Mouse (Mus musculus): ENCODE results near the gene Hcn2. TPM values are rescaled to one million over a fixed set of nuclear protein-coding genes. Genes with fewer than 3 reads are reported as not detected.

The Hcn2 gene
- polyA plus RNA-seq, 1 experiment from 2014 or later: 0.28 TPM

DNA sequence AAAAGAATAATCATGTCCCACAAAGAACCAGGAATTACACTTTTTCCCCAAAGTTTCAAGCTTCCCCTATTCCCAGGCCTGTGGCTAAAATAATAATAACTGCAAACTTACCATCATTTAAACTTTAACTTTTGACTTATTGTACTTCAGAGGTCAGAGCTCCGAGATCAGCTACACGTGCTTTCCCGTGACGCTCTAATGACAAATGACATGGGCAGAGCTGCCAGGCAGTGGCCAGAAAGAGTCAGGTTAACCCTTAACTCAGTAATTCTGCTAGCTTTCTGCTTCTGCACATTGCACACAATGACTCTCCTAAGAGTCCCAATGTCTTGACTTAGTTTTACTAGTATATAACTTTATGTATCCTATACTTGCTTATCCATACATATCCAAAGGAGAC is 52.9 kb downstream of the Hcn2 start:
- ATAC-seq (ENCODE audit: low FRiP score, low TSS enrichment): no peak
- H3K9me3 ChIP-seq (ENCODE audit: control insufficient read depth, low read length): no peaks in the 10 kb centered on the region
- no peaks in the 10 kb centered on the region for H3K27me3 ChIP-seq (ENCODE audit: control insufficient read depth, insufficient read depth, low read length)
- H3K9ac ChIP-seq (ENCODE audit: low read length): no peak overlapping the region
- no peak overlapping the region for H3K4me3 ChIP-seq (ENCODE audit: low read depth, low read length)
- no peak overlapping the region for H3K27ac ChIP-seq (replicated peaks)
- DNase-seq (ENCODE audit: low spot score): no peak
- peaks cover 8% of the 10 kb centered on the region for H3K4me1 ChIP-seq (replicated peaks; ENCODE audit: control insufficient read depth, insufficient read depth)
- 28% methylated on average over 4 of the region's 4 CpGs for WGBS
- H3K36me3 ChIP-seq (ENCODE audit: control insufficient read depth, insufficient read depth, low read length): no peaks in the 10 kb centered on the region
- TF ChIP-seq EP300 (optimal IDR thresholded peaks at IDR 0.05) (no peak), CTCF (IDR thresholded peaks at IDR 0.05; ENCODE audit: low read depth) (no peak)
- H3K4me2 ChIP-seq (replicated peaks; ENCODE audit: low read depth): no peak overlapping the region

DNA sequence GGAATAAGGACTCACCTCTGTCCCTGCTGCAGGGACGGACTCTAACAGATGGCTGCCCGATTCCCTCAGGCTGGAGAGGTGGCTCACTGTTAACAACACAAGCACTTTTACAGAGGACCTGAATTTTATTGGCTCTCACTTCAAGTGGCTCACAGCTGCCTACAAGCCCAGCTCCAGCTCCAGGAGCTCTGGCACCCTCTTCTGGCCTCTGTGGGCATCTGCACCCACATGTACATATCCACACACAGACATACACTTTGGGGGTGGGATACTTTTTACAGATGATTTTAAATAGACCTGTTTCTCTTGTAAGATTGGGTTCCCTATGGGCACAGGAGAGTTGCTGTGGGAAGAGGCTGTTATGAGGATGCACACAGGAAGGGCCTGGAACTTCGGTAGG is 55.9 kb downstream of the Hcn2 start:
- Histone ChIP-seq H3K27ac (replicated peaks) (no peak overlapping the region), H3K9me3 (ENCODE audit: control insufficient read depth, low read length) (no peaks in the 10 kb centered on the region), H3K27me3 (ENCODE audit: control insufficient read depth, insufficient read depth, low read length) (no peaks in the 10 kb centered on the region), H3K9ac (ENCODE audit: low read length) (no peak overlapping the region), H3K4me3 (ENCODE audit: low read depth, low read length) (no peak overlapping the region), H3K36me3 (ENCODE audit: control insufficient read depth, insufficient read depth, low read length) (no peaks in the 10 kb centered on the region), H3K4me1 (replicated peaks; ENCODE audit: control insufficient read depth, insufficient read depth) (no peaks in the 10 kb centered on the region; the same call in 1 of the 2 replicates), H3K4me2 (replicated peaks; ENCODE audit: low read depth) (no peak overlapping the region)
- 91% methylated on average over 3 of the region's 3 CpGs for whole genome bisulfite sequencing
- ATAC-seq (ENCODE audit: low FRiP score, low TSS enrichment): no peak
- no peak for TF ChIP-seq EP300 (optimal IDR thresholded peaks at IDR 0.05)
- peak; percentile 48 for TF ChIP-seq CTCF (IDR thresholded peaks at IDR 0.05; ENCODE audit: low read depth)
- DNase-seq (ENCODE audit: low spot score): no peak

DNA sequence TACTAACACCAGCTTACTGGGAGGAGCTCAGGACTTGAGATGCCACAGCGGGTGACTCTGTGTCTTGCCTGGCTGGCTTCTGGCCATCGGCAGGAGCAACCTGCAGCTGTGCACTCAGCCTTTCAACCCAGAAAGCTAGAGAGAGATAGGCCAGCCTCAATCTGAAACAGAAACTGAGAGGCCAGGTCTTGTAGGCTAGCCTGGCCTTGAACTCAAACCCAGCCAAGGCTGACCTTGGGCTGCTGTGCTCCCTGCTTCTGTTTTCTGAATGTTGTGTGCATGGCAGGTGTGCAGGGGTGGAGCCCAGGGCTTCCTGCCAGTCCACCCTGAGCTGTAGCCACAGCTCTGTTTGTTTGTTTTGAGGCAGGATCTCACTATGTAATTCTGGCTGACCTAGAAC is 56.8 kb downstream of the Hcn2 start:
- H3K9ac ChIP-seq (ENCODE audit: low read length): no peak overlapping the region
- no peak overlapping the region for H3K4me3 ChIP-seq (ENCODE audit: low read depth, low read length)
- no peaks in the 10 kb centered on the region for H3K9me3 ChIP-seq (ENCODE audit: control insufficient read depth, low read length)
- TF ChIP-seq EP300 (optimal IDR thresholded peaks at IDR 0.05) (no peak), CTCF (IDR thresholded peaks at IDR 0.05; ENCODE audit: low read depth) (no peak)
- DNase-seq (ENCODE audit: low spot score) (no peak), ATAC-seq (ENCODE audit: low FRiP score, low TSS enrichment) (no peak)
- peaks cover under 1% of the 10 kb centered on the region; the same call in 1 of the 2 replicates for H3K4me1 ChIP-seq (replicated peaks; ENCODE audit: control insufficient read depth, insufficient read depth)
- H3K36me3 ChIP-seq (ENCODE audit: control insufficient read depth, insufficient read depth, low read length): no peaks in the 10 kb centered on the region
- 89% methylated on average over 2 of the region's 2 CpGs for WGBS
- no peak overlapping the region for H3K27ac ChIP-seq (replicated peaks)
- H3K27me3 ChIP-seq (ENCODE audit: control insufficient read depth, insufficient read depth, low read length): no peaks in the 10 kb centered on the region
- no peak overlapping the region for H3K4me2 ChIP-seq (replicated peaks; ENCODE audit: low read depth)

DNA sequence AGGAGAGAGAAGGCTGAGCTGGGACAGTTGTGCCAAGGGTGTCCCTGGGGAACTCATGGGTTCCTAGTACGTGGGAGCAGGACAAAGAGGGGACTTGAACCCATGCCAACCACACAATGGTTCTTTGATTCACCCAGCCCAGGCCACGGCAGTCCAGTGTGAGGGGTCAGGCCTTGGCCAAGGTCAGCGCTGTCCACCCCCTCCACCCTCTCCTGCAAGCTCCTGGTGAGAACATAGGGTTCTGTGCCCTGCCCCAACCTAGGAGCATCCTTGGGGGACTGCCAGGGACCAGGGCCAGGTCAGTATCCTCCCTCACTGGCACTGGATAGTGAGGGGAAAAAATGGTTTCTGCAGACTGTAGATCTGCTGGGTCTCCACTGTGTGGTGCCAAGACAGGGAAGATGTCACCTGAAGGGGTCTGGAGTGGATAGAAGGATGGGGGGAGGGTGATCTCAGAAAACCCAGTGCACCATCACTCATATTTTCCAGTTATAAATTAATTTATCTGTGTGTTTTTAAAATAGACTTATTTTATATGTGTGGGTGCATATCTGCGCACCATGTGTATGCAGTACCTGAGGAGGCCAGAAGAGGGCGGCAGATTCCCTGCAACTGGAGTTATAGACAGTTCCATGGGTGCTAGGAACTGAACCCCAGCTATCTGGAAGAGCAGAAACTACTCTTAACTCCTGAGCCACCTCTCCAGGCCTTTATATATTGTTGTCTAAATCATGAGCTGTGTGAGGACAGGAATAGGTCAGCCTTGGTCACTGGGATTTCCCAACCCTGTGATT is 58.2 kb downstream of the Hcn2 start:
- WGBS: 63% methylated on average over 5 of the region's 5 CpGs
- TF ChIP-seq EP300 (optimal IDR thresholded peaks at IDR 0.05) (no peak), CTCF (IDR thresholded peaks at IDR 0.05; ENCODE audit: low read depth) (peak; percentile 51)
- Histone ChIP-seq H3K9ac (ENCODE audit: low read length) (no peak overlapping the region), H3K4me3 (ENCODE audit: low read depth, low read length) (no peak overlapping the region), H3K9me3 (ENCODE audit: control insufficient read depth, low read length) (no peaks in the 10 kb centered on the region), H3K27ac (replicated peaks) (no peak overlapping the region), H3K27me3 (ENCODE audit: control insufficient read depth, insufficient read depth, low read length) (no peaks in the 10 kb centered on the region), H3K4me1 (replicated peaks; ENCODE audit: control insufficient read depth, insufficient read depth) (0 out of 2 replicates have a peak, but pooled peaks cover 2% of the 10 kb centered on the region), H3K36me3 (ENCODE audit: control insufficient read depth, insufficient read depth, low read length) (no peaks in the 10 kb centered on the region), H3K4me2 (replicated peaks; ENCODE audit: low read depth) (no peak overlapping the region)
- no peak for DNase-seq (ENCODE audit: low spot score)
- ATAC-seq (ENCODE audit: low FRiP score, low TSS enrichment): no peak

DNA sequence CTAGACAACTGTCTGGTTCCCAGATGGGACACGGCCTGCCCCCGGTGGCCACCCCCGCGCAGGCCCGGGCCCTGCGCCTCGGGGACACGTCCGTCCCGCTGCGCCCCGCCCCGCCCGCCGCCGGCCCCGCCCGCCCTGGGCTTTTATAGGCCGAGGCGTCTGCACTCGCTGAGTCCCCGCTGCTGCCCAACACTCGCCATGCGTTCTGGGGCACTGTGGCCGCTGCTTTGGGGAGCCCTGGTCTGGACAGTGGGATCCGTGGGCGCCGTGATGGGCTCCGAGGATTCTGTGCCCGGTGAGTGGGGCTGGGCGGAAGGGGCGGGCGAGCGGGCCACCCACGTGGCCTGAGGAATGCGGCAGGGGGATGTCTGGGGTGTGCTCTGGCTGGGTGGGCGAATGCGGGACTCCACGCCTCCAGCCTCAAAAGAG is 60.7 kb downstream of the Hcn2 start, which contains the start of gene Fstl3:
Fstl3 (plus strand) TSS at position 170 of the 429 bp plus-strand sequence.
- 1% methylated on average over 34 of the region's 39 CpGs for WGBS
- H3K27ac ChIP-seq (replicated peaks): peak within 1 kb of the TSS; percentile 75
- H3K4me1 ChIP-seq (replicated peaks; ENCODE audit: control insufficient read depth, insufficient read depth): peaks cover 2% of the 10 kb centered on the region; the same call in 1 of the 2 replicates
- TF ChIP-seq CTCF (IDR thresholded peaks at IDR 0.05; ENCODE audit: low read depth) (no peak), EP300 (optimal IDR thresholded peaks at IDR 0.05) (no peak)
- H3K9me3 ChIP-seq (ENCODE audit: control insufficient read depth, low read length): no peaks in the 10 kb centered on the region
- H3K9ac ChIP-seq (ENCODE audit: low read length): peak within 1 kb of the TSS; percentile 63
- no peaks in the 10 kb centered on the region for H3K27me3 ChIP-seq (ENCODE audit: control insufficient read depth, insufficient read depth, low read length)
- H3K4me3 ChIP-seq (ENCODE audit: low read depth, low read length): peak within 1 kb of the TSS; percentile 46
- DNase-seq (ENCODE audit: low spot score) (peak; percentile 61), ATAC-seq (ENCODE audit: low FRiP score, low TSS enrichment) (no peak)
- peak within 1 kb of the TSS; percentile 72 for H3K4me2 ChIP-seq (replicated peaks; ENCODE audit: low read depth)
- H3K36me3 ChIP-seq (ENCODE audit: control insufficient read depth, insufficient read depth, low read length): no peaks in the 10 kb centered on the region

DNA sequence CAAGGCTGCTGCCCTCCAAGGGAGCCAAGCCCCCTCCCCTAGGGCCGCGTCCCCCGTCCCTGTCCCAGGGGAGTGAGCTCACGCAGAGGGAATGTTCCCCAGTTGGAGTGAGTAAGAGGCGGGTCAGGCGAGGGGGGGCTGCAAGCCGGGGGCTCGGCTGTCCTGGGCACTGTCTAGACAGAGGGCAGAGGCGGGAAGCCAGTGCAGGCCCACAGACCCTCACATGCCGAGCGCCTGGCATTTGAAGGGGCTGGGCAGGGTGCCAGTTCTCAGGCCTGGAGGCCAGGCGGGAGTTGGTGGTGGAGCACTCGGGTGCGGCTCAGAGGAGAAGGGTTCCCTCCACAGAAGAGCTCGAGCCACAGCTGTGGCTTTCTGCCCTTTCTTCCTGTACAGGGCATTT is 61.6 kb downstream of the Hcn2 start:
- TF ChIP-seq CTCF (IDR thresholded peaks at IDR 0.05; ENCODE audit: low read depth): no peak
- TF ChIP-seq EP300 (optimal IDR thresholded peaks at IDR 0.05): no peak
- WGBS: 9% methylated on average over 15 of the region's 15 CpGs
- Histone ChIP-seq H3K4me3 (ENCODE audit: low read depth, low read length) (peak overlapping the region; percentile 46; the same call in 1 of the 2 replicates), H3K4me2 (replicated peaks; ENCODE audit: low read depth) (peak overlapping the region; percentile 72), H3K9ac (ENCODE audit: low read length) (no peak overlapping the region), H3K9me3 (ENCODE audit: control insufficient read depth, low read length) (no peaks in the 10 kb centered on the region), H3K27me3 (ENCODE audit: control insufficient read depth, insufficient read depth, low read length) (no peaks in the 10 kb centered on the region), H3K36me3 (ENCODE audit: control insufficient read depth, insufficient read depth, low read length) (no peaks in the 10 kb centered on the region), H3K27ac (replicated peaks) (peak overlapping the region; percentile 75), H3K4me1 (replicated peaks; ENCODE audit: control insufficient read depth, insufficient read depth) (peaks cover 2% of the 10 kb centered on the region; the same call in 1 of the 2 replicates)
- DNase-seq (ENCODE audit: low spot score) (peak; percentile 72), ATAC-seq (ENCODE audit: low FRiP score, low TSS enrichment) (no peak)

Data from stomach, postnatal 0 days (tissue).